Mouse (Mus musculus) kidney, adult 2 months (tissue): Measurements from ENCODE around the gene Asns. TPM values are rescaled to one million over a fixed set of nuclear protein-coding genes. Genes with fewer than 3 reads are reported as not detected.

Experiments
- DNase-seq: peaks from one replicate; pipeline ENCODE4 v3.0.0; 2021
- H3K27ac ChIP-seq: fragments of 200-500 bp; 2 replicates; pipeline ENCODE4 v1.5.1; 2012; ENCODE audit warnings: low read depth, low read length, control low read depth, inconsistent platforms; ENCODE audit not compliant: insufficient read depth
- H3K27me3 ChIP-seq: fragments of 200-500 bp; replicated peaks from 2 replicates; pipeline ENCODE4 v1.6.1; 2012; ENCODE audit warnings: mild to moderate bottlenecking, moderate library complexity, low read length, inconsistent platforms; ENCODE audit not compliant: control insufficient read depth, insufficient read depth
- H3K36me3 ChIP-seq: fragments of 200-500 bp; 2 replicates; pipeline ENCODE4 v1.6.1; 2012; ENCODE audit warnings: mild to moderate bottlenecking, moderate library complexity, low read length, inconsistent platforms; ENCODE audit not compliant: control insufficient read depth, insufficient read depth
- H3K4me1 ChIP-seq: fragments of 200-500 bp; 2 replicates; pipeline ENCODE4 v1.6.1; 2011; ENCODE audit warnings: low read length; ENCODE audit not compliant: control insufficient read depth, insufficient read depth
- H3K4me3 ChIP-seq: fragments of 200-500 bp; 2 replicates; pipeline ENCODE4 v1.5.1; 2011; ENCODE audit warnings: mild to moderate bottlenecking, low read depth, low read length, control low read depth; ENCODE audit not compliant: insufficient read depth
- CTCF ChIP-seq: fragments of 200-500 bp; conservative IDR thresholded peaks from 2 replicates; pipeline ENCODE4 v1.5.1; 2011; ENCODE audit warnings: low read depth, mild to moderate bottlenecking, control low read depth, low read length, moderate library complexity, mixed read lengths; ENCODE audit not compliant: insufficient read depth, insufficient read length
- POLR2A ChIP-seq: fragments of 200-500 bp; IDR thresholded peaks from one replicate; pipeline ENCODE4 v1.6.1; 2011; ENCODE audit warnings: low read depth, low read length, control low read depth
- WGBS: fragments of 180-500 bp; shearing (Covaris S2); methylation state at CpG from one replicate; pipeline ENCODE4 v1.1.7; 2018; 5-methylcytosine and 5-hydroxymethylcytosine counted together
- polyA plus RNA-seq: library from polyadenylated mRNA; depleted of rRNA; stranded (reverse); fragments of >200 nt; gene quantifications from 2 replicates; pipeline ENCODE4 v1.2.3, GENCODE M21; 2012

Gene Asns
- polyA plus RNA-seq, 1 experiment: 8.3 TPM

- DNase-seq: no peak
- H3K4me1 ChIP-seq: no peaks in the 10 kb centered on the region
- 65% methylated on average over 3 of the region's 3 CpGs for WGBS
- no peak overlapping the region for H3K27ac ChIP-seq
- no peaks in the 10 kb centered on the region for H3K36me3 ChIP-seq
- no peak overlapping the region for H3K4me3 ChIP-seq
- no peak for TF ChIP-seq POLR2A
- no peak for TF ChIP-seq CTCF
- no peaks in the 10 kb centered on the region for H3K27me3 ChIP-seq
Measured at GRCm38 (mm10) chr6:7696641-7697040, 3.6 kb upstream of the Asns start.

GRCm38 (mm10) chr6:7695901-7696300, 2.8 kb upstream of the Asns start:
- H3K36me3 ChIP-seq: no peaks in the 10 kb centered on the region
- no peak overlapping the region for H3K4me3 ChIP-seq
- TF ChIP-seq POLR2A (no peak), CTCF (no peak)
- H3K4me1 ChIP-seq: no peaks in the 10 kb centered on the region
- H3K27me3 ChIP-seq: no peaks in the 10 kb centered on the region
- no peak for DNase-seq
- no peak overlapping the region for H3K27ac ChIP-seq
- 80% methylated on average over 4 of the region's 4 CpGs for WGBS

- no peak for DNase-seq
- no peaks in the 10 kb centered on the region for H3K36me3 ChIP-seq
- WGBS: 75% methylated on average over 5 of the region's 5 CpGs
Measured at GRCm38 (mm10) chr6:7693666-7694065, 612 bp upstream of the Asns start.

DNA sequence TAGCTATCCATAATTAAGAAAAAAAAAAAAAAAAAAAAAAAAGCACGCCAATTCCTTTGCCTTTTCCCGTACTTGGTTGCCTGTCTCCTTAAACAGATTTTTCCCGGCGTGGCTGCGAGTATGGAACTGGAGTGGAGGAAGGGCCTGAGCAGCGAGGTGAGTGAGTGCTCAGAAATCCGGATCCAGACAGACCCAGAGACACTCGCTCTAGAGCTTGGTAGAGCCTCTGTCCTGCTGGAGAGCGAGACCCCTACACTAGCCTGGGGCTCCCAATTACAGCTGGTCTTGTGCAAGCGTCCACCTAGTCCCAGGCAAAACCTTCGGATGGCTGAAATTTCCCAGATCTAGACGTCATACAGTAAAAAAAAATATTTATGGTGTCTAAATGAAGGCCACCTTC, 603 bp downstream of the Asns start:
- H3K36me3 ChIP-seq: no peaks in the 10 kb centered on the region
- peak overlapping the region; percentile 58 for H3K4me3 ChIP-seq
- H3K4me1 ChIP-seq: no peaks in the 10 kb centered on the region
- no peak overlapping the region for H3K27ac ChIP-seq
- TF ChIP-seq CTCF (no peak), POLR2A (no peak)
- DNase-seq: no peak
- WGBS: 3% methylated on average over 12 of the region's 12 CpGs
- no peaks in the 10 kb centered on the region for H3K27me3 ChIP-seq

More at GRCm38 (mm10) chr6:7693666-7694065, 612 bp upstream of the Asns start:
- Histone ChIP-seq H3K27ac (no peak overlapping the region), H3K4me1 (no peaks in the 10 kb centered on the region), H3K4me3 (no peak overlapping the region), H3K27me3 (no peaks in the 10 kb centered on the region)
- TF ChIP-seq POLR2A (no peak), CTCF (no peak)

DNA sequence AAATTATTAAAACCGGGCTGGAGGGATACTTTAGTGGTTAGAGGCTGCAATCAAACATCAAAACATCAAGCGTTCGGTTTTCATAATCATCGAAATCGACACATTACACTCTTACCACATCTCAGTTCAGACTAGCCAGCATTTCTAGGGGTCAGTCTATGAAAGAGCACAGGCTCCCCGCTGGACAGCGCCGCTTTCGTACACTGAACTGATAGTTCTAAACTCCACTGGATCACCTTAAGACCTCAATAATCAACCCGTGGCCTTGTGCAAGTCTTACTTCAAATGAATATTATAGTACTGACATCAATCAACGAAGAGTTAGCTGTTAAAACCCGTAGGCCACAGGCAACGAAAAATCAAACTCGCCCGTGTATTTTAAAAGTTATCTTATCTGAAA, 1.0 kb downstream of the Asns start:
- no peak for TF ChIP-seq POLR2A
- no peak for TF ChIP-seq CTCF
- Histone ChIP-seq H3K4me3 (no peak overlapping the region), H3K27ac (no peak overlapping the region), H3K36me3 (no peaks in the 10 kb centered on the region), H3K27me3 (no peaks in the 10 kb centered on the region), H3K4me1 (no peaks in the 10 kb centered on the region)
- DNase-seq: no peak
- 59% methylated on average over 15 of the region's 15 CpGs for WGBS

- WGBS: 86% methylated on average over 9 of the region's 9 CpGs
- H3K27me3 ChIP-seq: no peaks in the 10 kb centered on the region
- H3K4me1 ChIP-seq: no peaks in the 10 kb centered on the region
- no peaks in the 10 kb centered on the region for H3K36me3 ChIP-seq
- H3K4me3 ChIP-seq: no peak overlapping the region
- H3K27ac ChIP-seq: no peak overlapping the region
- no peak for TF ChIP-seq POLR2A
- no peak for TF ChIP-seq CTCF
- no peak for DNase-seq
Measured at GRCm38 (mm10) chr6:7690456-7690855, 2.6 kb downstream of the Asns start.

GRCm38 (mm10) chr6:7689180-7689579, 3.9 kb downstream of the Asns start:
- WGBS: 91% methylated on average over 12 of the region's 12 CpGs
- Histone ChIP-seq H3K27ac (no peak overlapping the region), H3K27me3 (no peaks in the 10 kb centered on the region), H3K4me3 (no peak overlapping the region), H3K36me3 (no peaks in the 10 kb centered on the region), H3K4me1 (no peaks in the 10 kb centered on the region)
- no peak for DNase-seq
- TF ChIP-seq CTCF (no peak), POLR2A (no peak)

- DNase-seq: no peak
- Histone ChIP-seq H3K27me3 (no peaks in the 10 kb centered on the region), H3K27ac (no peak overlapping the region), H3K4me1 (no peaks in the 10 kb centered on the region), H3K36me3 (no peaks in the 10 kb centered on the region), H3K4me3 (no peak overlapping the region)
- 81% methylated on average over 2 of the region's 2 CpGs for WGBS
- TF ChIP-seq POLR2A: no peak
- no peak for TF ChIP-seq CTCF
Measured at GRCm38 (mm10) chr6:7686047-7686446, 7.0 kb downstream of the Asns start.
